Mouse (Mus musculus): ENCODE results near the gene Mllt1. TPM values are rescaled to one million over a fixed set of nuclear protein-coding genes. Genes with fewer than 3 reads are reported as not detected.

Mllt1 gene
- total RNA-seq, 2 experiments from 2014 or later = 68.7 to 72.0 TPM

DNA sequence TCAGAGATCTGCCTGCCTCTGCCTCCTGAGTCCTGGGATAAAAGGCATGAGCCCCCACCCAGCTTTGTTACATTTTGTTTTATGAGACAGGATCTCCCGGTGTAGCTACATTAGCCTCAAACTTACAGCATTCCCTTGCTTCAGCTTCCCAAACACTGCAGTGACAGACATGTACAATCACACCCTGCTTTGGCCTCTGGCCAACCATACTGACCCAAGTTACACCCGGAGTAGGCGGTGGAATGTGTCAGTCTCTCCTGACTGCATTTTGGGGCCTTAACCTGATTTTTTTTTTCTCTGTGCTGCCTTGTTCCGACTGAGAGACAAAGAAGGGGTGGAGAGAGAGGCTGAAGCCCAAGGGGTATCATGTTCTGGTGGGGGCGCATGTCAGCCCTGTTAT lies 50.9 kb downstream of the Mllt1 start:
- no peak for DNase-seq (ENCODE audit: low spot score in 2 of 2)

DNA sequence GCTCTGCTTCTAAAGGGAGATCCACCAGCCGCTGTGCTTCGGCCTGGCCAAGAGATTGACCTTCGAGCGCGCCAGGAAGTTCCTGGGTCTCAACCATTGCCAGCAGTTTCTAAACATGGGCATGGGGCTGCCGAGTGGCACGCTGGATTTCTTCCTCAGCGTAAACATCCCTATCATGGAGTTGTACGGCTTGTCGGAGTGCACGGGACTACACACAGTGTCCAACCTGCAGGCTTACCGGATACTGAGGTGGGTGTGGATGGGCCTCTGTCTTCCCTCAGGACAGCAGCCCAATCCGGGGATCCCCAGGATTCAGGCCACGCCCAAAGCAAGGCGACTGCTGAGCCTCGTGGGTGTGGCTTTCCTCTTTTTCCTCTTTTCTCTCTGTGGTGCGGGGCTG lies 51.6 kb downstream of the Mllt1 start:
- no peak for DNase-seq (ENCODE audit: low spot score in 2 of 2)

DNA sequence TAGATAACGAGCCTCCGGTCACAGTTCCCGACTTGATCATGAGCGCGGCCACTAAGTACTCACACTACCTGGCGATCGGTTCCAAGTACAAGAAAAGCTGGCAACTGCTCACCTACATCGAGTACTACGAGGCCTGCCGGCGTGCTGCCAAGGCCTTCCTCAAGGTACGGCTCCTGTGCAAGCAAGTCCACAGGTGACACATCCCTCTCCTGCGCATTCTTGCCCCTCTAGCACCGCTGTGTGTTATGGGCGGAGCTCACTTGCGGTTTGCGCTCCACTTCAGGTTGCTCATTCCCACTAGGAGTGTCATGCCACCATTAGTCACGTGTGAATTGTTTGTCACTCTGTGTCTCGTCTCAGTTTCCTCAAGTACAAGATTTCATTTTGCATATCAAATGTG lies 57.8 kb downstream of the Mllt1 start:
- DNase-seq (ENCODE audit: low spot score in 2 of 2) = no peak

DNA sequence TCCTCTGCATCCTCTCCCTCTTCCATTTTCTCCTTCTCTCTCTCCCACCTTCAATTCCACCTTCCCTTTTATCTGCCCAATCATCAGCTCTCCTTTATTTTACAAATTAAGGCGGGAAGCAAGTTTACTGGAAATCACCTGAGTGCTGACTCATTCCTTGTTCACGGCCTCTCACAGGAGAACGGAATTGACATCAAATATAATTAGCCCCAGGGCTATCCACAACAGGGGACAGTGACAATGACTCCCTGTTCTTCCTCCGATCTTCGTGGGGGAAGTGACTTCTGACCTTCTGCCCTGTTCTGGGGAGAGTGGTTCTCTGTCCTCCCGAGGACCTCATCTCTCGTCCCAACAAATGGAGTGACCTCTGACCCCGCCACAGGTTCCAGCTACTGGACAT lies 58.2 kb downstream of the Mllt1 start:
- no peak for DNase-seq (ENCODE audit: low spot score in 2 of 2)

DNA sequence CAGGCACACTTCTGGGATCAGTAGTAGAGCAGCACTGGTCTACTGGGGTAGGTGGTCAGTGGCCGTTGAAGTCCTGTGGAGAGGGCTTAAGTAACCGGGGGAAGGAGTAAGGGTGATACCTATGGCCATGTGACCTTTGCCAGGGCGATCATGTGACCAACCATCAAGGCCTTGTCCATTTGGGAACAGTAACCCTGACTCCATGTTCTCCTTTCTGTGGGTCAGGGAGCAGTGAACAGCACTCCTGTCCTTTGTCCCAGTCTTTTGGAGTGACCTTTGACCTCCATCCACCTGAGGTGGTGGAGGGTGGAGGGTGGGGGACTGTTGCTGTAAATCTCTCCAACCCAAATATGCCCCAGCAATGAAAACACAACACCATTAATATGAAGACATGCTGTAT lies 58.8 kb downstream of the Mllt1 start:
- DNase-seq (ENCODE audit: low spot score in 2 of 2) = no peak

DNA sequence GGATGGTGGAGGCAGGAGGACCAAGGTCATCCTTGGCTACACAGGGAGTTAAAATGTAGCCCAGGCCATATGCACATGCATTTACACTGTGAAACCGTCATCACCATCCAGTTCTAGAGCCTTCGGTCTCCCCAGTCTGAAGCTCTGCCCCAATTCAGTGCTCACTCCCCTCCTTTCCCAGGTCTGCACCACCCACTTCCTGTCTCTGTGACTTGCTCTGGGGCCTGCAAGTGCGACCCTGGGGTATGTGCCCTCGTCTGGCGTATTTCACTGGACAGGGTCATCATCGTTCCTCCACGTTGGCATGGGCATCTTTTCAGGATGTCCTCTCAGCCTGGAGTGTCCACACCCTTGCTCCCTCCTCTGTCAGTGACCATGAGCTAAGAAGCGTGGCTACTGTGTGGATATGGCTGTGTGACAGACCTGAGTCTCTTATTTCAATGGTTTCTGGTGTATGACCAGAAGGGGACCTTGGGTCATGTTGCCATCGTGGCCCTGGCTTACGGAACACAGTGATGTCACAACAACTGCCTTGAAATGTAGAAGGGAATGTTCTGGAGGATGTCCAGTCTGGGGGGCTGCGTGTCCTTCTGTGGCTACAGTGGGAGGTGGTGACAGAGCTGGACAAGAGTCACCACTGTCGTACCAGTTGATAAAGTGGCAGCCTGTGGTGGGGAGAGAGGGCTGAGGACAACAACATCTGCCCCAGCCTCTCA lies 60.1 kb downstream of the Mllt1 start, which contains the start of gene 1700061G19Rik:
Gene 1700061G19Rik, plus strand, starts transcription at position 542 of the 716 bp plus-strand sequence.
- no peak for DNase-seq (ENCODE audit: low spot score in 2 of 2)

DNA sequence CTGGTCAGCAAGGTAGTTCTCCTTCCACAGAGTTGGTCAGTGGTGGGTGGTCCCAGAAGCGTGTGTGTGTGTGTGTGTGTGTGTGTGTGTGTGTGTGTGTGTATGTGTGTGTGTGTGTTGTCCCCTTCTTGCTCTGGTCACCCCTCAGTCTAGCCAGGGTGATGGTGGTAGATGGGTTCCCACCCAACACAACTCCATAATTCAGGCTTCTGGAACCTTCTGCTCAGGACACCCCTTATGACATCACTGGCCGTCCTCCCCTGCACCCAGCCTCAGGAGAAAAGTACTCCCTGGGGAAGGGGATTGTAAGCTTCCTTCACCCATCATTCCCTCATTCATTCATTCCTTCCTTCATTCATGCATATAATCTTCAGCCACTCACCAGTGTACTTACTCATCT lies 61.0 kb downstream of the Mllt1 start, which contains the start of gene Acsbg2:
Gene Acsbg2, minus strand, starts transcription at position 211 of the 400 bp plus-strand sequence.
- DNase-seq (ENCODE audit: low spot score in 2 of 2) = no peak

DNA sequence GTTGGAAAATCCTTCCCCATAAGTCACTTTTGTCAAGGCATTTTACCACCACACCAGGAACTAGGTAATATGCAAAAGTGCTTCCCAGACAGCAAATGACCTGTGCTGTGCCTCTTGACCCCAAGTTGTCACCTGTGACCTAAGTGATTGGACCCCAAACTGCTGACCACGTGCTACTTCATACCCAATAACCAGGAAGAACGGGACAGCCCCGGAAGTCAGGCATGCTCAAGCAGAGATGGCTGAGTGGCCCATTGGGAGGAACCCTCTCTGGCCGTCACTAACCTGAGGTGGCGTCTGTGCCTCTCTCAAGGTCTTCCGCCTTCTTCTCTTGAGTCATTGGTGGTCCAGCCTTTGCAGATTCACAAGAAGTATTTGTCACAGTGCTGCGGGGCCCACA lies 62.7 kb downstream of the Mllt1 start:
- DNase-seq (ENCODE audit: low spot score in 2 of 2) = no peak

DNA sequence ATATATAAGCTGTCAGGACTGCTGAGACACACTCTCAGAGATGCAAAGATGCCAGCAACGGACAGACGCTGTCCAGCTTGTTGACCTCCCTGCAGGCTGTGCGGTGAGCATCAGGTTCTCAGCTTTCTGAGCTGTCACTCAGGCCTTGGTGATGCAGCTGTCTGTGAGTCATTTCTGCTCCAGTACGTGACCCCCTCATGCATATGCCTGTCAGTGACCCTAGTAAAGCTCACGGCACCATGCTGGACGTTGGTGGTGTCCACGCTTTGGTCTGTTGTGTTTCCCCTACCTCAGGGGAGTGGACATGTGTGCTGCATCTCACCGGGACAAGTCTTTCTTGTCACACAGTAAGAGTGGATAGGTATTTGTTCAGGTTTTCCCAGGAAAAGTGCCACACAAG lies 63.4 kb downstream of the Mllt1 start:
- no peak for DNase-seq (ENCODE audit: low spot score in 2 of 2)

DNA sequence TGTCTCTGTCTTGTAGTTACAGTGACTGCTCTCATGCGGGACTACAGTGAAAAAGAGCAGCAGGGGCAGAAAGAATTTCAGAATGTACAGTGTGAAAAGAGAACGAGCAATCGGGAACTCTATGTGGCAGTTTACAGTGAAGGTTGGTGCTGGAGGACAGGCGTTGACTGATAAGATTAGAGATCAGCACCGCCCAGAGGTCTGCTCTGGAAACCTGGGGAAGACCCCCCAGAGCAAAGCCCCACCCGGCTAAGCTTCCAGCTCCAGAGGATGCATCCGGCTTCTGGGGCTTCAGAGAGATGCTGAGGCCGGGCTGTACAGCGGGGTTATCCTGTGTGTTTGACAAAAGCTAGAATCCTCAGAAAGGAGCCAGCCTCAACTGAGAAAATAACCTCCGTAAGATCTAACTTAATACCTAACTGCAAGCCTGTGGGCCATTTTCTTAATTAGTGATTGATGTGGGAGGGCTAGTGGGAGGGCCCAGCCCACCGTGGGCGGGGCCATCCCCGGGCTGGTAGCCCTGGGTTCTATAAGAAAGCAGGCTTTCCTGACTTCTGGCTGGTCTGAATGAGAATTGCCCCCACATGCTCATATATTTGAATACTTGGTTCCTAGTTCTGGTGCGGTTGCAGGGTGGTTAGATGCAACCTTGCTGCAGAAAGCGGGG lies 64.8 kb downstream of the Mllt1 start:
- no peak for DNase-seq (ENCODE audit: low spot score in 2 of 2)

DNA sequence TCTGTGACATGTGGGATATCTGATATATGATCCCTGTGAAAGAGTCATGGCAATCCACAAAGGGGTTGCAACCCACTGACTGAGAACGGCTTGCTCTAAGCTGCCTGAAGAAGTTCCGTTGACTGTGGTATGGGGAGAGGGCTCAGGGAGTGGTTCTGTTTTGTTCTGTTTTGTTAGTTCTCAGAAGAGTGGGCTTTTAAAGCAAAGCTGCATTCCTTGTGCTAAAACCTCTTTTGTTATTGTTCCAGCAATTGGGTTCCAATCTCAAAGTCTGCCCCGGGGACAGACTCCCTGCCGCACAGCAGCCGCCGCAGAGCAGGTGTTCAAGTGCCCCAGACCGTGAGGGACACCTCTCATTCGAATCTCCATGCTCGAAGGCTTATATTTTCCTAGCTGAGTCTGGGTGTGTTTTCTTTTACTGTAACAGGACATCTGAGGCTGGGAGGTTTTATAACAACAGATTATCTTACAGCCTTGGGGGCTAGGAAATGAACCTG lies 65.7 kb downstream of the Mllt1 start:
- no peak for DNase-seq (ENCODE audit: low spot score in 2 of 2)

DNA sequence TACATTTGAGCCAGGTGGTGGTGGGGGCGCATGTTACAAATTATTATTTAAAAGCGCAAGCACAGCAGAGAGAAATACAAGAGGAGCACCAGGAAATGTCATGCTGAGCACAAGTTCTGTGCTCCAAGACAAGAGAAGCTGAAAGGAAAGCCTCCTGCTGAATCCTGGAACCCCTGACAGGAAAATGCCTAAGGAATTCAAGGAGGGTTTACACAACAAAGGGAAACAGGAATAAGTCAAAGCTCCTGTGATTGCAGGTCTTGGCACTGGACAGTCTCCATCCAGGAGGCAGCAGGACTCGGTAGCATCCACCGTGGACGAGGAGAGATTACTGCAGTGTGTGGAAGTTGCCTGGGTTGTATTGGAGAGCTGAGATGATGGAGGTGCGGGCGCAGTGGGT lies 69.1 kb downstream of the Mllt1 start:
- no peak for DNase-seq (ENCODE audit: low spot score in 2 of 2)

DNA sequence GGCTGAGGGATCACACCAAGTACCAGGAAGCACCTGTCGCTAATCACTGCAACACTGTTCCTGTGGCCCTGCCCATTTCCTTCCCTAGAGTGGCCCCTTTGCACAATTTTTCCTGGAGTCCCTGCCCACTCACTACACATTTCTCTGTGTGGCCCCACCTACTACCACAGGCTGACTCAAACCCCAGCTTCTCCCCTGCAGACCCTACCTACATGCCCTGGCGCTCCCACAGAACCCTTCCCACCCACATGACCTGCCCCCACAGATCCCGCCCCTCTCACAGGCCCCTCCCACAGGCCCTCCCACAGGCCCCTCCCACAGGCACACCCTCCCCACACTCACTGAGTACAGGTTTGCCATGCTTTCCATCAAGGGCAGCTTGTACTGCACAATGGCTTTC lies 74.0 kb downstream of the Mllt1 start:
- no peak for DNase-seq (ENCODE audit: low spot score in 2 of 2)

DNA sequence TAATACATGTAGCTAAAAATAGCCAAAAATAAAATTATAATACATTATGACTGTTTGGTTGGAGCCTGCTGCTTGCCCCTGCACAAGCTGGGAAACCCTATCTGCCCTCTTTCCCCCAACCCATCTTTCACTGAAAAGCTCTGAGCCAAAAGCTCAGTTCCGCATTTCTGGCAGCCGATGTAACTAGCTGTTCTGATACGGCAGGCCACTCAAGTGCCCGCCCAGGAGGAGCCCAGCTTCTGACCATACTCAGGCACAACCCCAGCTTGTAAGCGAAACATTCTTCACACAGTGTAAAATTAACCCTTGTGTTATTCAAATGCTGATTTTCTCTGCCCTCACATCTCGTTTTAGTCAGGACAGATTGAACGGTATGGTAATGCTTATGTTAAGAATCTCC lies 76.3 kb downstream of the Mllt1 start:
- DNase-seq (ENCODE audit: low spot score in 2 of 2) = no peak

DNA sequence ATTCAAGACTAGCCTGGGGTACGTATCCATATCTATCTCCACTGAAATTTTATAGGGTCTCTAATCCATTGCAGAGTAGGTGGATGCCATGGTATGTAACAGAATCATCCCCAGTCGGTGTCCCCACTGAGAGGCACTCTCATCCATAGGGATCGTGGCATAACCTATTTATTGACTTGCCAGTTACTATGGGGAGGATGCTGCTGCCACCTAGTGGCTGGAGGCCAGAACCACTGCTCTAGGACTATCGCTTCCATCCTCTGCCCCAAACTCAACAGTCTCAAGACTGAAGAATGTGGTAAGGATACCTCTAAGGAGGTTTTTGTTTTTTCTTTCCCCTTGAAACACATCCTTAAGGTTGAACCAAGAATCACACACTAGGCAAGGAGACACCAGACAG lies 77.0 kb downstream of the Mllt1 start:
- DNase-seq (ENCODE audit: low spot score in 2 of 2) = peak; percentile 49 to 60

DNA sequence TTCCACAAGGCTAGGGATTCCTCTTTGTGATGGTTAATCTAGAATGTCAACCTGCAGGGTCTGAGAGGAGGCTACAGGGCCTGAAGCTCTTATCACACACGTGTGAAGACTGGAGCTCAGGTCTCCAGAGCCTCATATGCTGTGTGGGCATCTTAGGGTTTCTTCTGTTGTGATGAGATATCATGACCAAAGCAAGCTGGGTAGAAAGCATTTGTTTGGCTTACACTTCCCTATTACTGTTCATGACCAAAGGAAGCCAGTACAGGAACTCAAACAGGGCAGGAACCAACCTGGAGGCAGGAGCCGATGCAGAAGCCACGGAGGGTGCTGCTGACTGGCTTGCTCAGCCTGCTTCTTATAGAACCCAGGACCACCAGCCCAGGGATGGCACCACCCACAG lies 79.8 kb downstream of the Mllt1 start:
- no peak for DNase-seq (ENCODE audit: low spot score in 2 of 2)

DNA sequence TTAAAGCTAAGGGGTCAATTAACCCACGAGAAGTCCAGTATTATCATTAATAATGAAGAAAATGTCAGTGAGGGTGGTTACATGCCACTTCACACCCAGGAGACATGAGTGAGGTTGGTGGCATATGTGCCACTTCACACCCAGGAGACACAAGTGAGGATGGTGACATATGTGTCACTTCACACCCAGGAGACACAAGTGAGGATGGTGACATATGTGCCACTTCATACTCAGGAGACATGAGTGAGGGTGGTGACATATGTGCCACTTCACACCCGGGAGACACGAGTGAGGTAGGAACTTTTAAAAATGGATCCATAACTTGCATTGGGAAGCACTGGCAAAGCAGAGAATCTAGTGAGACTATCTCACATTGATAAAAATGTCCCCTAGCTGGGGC lies 84.0 kb downstream of the Mllt1 start:
- no peak for DNase-seq (ENCODE audit: low spot score in 2 of 2)

DNA sequence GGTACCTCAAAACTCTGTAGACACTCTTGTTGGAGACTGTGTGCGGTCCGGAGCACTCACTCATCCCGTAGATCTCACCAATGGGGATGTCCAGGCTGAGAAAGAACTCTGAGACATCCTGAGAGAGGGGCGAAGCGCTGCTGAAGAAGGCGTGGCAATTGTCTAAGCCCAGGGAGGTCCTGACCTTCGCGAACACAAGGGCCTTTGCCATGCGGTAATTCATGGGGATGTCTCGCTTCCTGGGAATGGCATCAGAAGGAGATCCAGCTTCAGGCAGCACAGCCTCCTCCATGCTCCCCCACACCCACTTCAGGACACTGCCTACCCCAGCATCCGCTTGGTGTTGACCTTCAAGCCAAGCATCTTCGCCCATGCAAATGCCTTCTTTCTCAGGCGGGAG lies 85.5 kb downstream of the Mllt1 start:
- no peak for DNase-seq (ENCODE audit: low spot score in 2 of 2)

DNA sequence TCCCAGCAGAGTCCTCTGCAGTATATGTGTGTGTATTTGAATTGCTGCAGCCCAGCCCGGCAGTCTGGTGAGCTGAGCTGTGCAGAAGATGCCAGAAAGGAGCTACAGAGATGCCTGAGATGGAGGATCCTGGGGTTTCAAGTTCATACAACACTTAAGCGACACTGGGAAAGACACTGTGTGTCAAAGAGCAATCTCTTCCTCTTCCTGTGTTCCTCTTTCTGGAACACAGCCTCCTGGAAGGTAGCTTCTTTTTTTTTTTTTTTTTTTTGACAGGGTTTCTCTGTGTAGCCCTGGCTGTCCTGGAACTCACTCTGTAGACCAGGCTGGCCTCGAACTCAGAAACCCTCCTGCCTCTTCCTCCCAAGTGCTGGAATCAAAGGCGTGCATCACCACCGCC lies 86.4 kb downstream of the Mllt1 start:
- no peak for DNase-seq (ENCODE audit: low spot score in 2 of 2)

DNA sequence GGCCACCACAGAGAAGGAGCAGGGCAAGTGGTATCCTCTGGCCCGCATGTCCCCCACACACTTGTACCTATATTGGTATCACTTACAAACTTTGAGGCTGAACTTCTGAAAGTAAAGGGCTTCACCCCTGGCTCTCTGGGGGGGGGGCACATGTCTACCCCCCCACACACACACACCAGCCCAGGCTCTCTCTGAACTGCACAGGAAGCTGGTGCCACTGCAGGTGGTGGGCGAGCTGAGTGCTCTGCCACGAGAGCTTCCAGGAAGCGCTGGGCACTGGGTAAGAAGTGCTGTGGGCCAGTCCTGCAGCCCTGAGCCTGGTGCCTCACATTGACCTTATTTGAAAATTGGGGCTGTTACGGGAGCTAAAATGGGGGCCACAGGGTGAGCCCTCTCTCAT lies 91.5 kb downstream of the Mllt1 start:
- DNase-seq (ENCODE audit: low spot score in 2 of 2) = no peak
